Mouse (Mus musculus): ENCODE results near the gene Lekr1. TPM values are rescaled to one million over a fixed set of nuclear protein-coding genes. Genes with fewer than 3 reads are reported as not detected.
A peak's percentile ranks its signal among the peaks of the same experiment; 100 is the strongest.

Lekr1 gene
- polyA plus RNA-seq, 1 experiment from 2014 or later = 3.4 TPM

GRCm38 (mm10) chr3:65627021-65627706 is 38.9 kb upstream of the Lekr1 start:
- no peak overlapping the region for H3K4me3 ChIP-seq (ENCODE audit: low read depth, low read length)
- no peak for ATAC-seq
- no peak overlapping the region for H3K27ac ChIP-seq (ENCODE audit: low read depth, low read length)
- H3K4me1 ChIP-seq (replicated peaks; ENCODE audit: control insufficient read depth, insufficient read depth, low read length) = no peaks in the 10 kb centered on the region
- no peak for TF ChIP-seq CTCF (IDR thresholded peaks at IDR 0.05; ENCODE audit: low read depth)
- 86% methylated on average over 6 of the region's 6 CpGs for WGBS
- H3K4me2 ChIP-seq (replicated peaks; ENCODE audit: low read depth) = no peak overlapping the region
- H3K36me3 ChIP-seq (ENCODE audit: control insufficient read depth, insufficient read depth) = no peaks in the 10 kb centered on the region
- H3K9me3 ChIP-seq (ENCODE audit: control insufficient read depth) = no peaks in the 10 kb centered on the region
- no peaks in the 10 kb centered on the region for H3K27me3 ChIP-seq (replicated peaks; ENCODE audit: control insufficient read depth, insufficient read depth, low read length)
- H3K9ac ChIP-seq (ENCODE audit: low read depth, low read length) = no peak overlapping the region

- Histone ChIP-seq H3K4me1 (replicated peaks; ENCODE audit: control insufficient read depth, insufficient read depth, low read length) (no peaks in the 10 kb centered on the region), H3K4me3 (ENCODE audit: low read depth, low read length) (no peak overlapping the region), H3K27ac (ENCODE audit: low read depth, low read length) (no peak overlapping the region), H3K36me3 (ENCODE audit: control insufficient read depth, insufficient read depth) (no peaks in the 10 kb centered on the region), H3K27me3 (replicated peaks; ENCODE audit: control insufficient read depth, insufficient read depth, low read length) (no peaks in the 10 kb centered on the region), H3K9ac (ENCODE audit: low read depth, low read length) (no peak overlapping the region), H3K9me3 (ENCODE audit: control insufficient read depth) (no peaks in the 10 kb centered on the region), H3K4me2 (replicated peaks; ENCODE audit: low read depth) (no peak overlapping the region)
- WGBS = 83% methylated on average over 2 of the region's 2 CpGs
- no peak for TF ChIP-seq CTCF (IDR thresholded peaks at IDR 0.05; ENCODE audit: low read depth)
- ATAC-seq = no peak
Observed at GRCm38 (mm10) chr3:65627707-65628028, 38.4 kb upstream of the Lekr1 start.

GRCm38 (mm10) chr3:65629565-65630112 is 36.4 kb upstream of the Lekr1 start:
- H3K36me3 ChIP-seq (ENCODE audit: control insufficient read depth, insufficient read depth) = no peaks in the 10 kb centered on the region
- ATAC-seq = peak; percentile 95
- H3K4me1 ChIP-seq (replicated peaks; ENCODE audit: control insufficient read depth, insufficient read depth, low read length) = no peaks in the 10 kb centered on the region
- H3K9ac ChIP-seq (ENCODE audit: low read depth, low read length) = no peak overlapping the region
- H3K27ac ChIP-seq (ENCODE audit: low read depth, low read length) = peak overlapping the region; percentile 62
- H3K4me3 ChIP-seq (ENCODE audit: low read depth, low read length) = no peak overlapping the region
- TF ChIP-seq CTCF (IDR thresholded peaks at IDR 0.05; ENCODE audit: low read depth) = peak; percentile 29; the same call in 1 of the 2 replicates
- no peaks in the 10 kb centered on the region for H3K9me3 ChIP-seq (ENCODE audit: control insufficient read depth)
- H3K27me3 ChIP-seq (replicated peaks; ENCODE audit: control insufficient read depth, insufficient read depth, low read length) = no peaks in the 10 kb centered on the region
- peak overlapping the region; percentile 40 for H3K4me2 ChIP-seq (replicated peaks; ENCODE audit: low read depth)
- 38% methylated on average over 9 of the region's 9 CpGs for WGBS

- no peaks in the 10 kb centered on the region for H3K27me3 ChIP-seq (replicated peaks; ENCODE audit: control insufficient read depth, insufficient read depth, low read length)
- H3K9me3 ChIP-seq (ENCODE audit: control insufficient read depth) = no peaks in the 10 kb centered on the region
- no peak overlapping the region for H3K4me2 ChIP-seq (replicated peaks; ENCODE audit: low read depth)
- no peaks in the 10 kb centered on the region for H3K4me1 ChIP-seq (replicated peaks; ENCODE audit: control insufficient read depth, insufficient read depth, low read length)
- H3K27ac ChIP-seq (ENCODE audit: low read depth, low read length) = no peak overlapping the region
- no peaks in the 10 kb centered on the region for H3K36me3 ChIP-seq (ENCODE audit: control insufficient read depth, insufficient read depth)
- no peak for TF ChIP-seq CTCF (IDR thresholded peaks at IDR 0.05; ENCODE audit: low read depth)
- H3K9ac ChIP-seq (ENCODE audit: low read depth, low read length) = no peak overlapping the region
- no peak for ATAC-seq
- 49% methylated on average over 4 of the region's 4 CpGs for WGBS
- no peak overlapping the region for H3K4me3 ChIP-seq (ENCODE audit: low read depth, low read length)
Observed at GRCm38 (mm10) chr3:65633604-65634003, 32.4 kb upstream of the Lekr1 start.

GRCm38 (mm10) chr3:65635983-65636382 is 30.0 kb upstream of the Lekr1 start:
- no peak overlapping the region for H3K4me3 ChIP-seq (ENCODE audit: low read depth, low read length)
- 51% methylated on average over 9 of the region's 9 CpGs for WGBS
- no peak overlapping the region for H3K27ac ChIP-seq (ENCODE audit: low read depth, low read length)
- H3K4me2 ChIP-seq (replicated peaks; ENCODE audit: low read depth) = no peak overlapping the region; the same call in 1 of the 2 replicates
- H3K9me3 ChIP-seq (ENCODE audit: control insufficient read depth) = no peaks in the 10 kb centered on the region
- no peak for TF ChIP-seq CTCF (IDR thresholded peaks at IDR 0.05; ENCODE audit: low read depth)
- H3K9ac ChIP-seq (ENCODE audit: low read depth, low read length) = no peak overlapping the region
- ATAC-seq = no peak
- no peaks in the 10 kb centered on the region for H3K36me3 ChIP-seq (ENCODE audit: control insufficient read depth, insufficient read depth)
- no peaks in the 10 kb centered on the region for H3K27me3 ChIP-seq (replicated peaks; ENCODE audit: control insufficient read depth, insufficient read depth, low read length)
- no peaks in the 10 kb centered on the region for H3K4me1 ChIP-seq (replicated peaks; ENCODE audit: control insufficient read depth, insufficient read depth, low read length)

- 47% methylated on average over 7 of the region's 7 CpGs for WGBS
- H3K27me3 ChIP-seq (replicated peaks; ENCODE audit: control insufficient read depth, insufficient read depth, low read length) = no peaks in the 10 kb centered on the region
- no peak overlapping the region for H3K9ac ChIP-seq (ENCODE audit: low read depth, low read length)
- H3K4me2 ChIP-seq (replicated peaks; ENCODE audit: low read depth) = no peak overlapping the region
- no peak for TF ChIP-seq CTCF (IDR thresholded peaks at IDR 0.05; ENCODE audit: low read depth)
- H3K4me3 ChIP-seq (ENCODE audit: low read depth, low read length) = no peak overlapping the region
- no peaks in the 10 kb centered on the region for H3K4me1 ChIP-seq (replicated peaks; ENCODE audit: control insufficient read depth, insufficient read depth, low read length)
- no peak overlapping the region for H3K27ac ChIP-seq (ENCODE audit: low read depth, low read length)
- no peak for ATAC-seq
- no peaks in the 10 kb centered on the region for H3K9me3 ChIP-seq (ENCODE audit: control insufficient read depth)
- no peaks in the 10 kb centered on the region for H3K36me3 ChIP-seq (ENCODE audit: control insufficient read depth, insufficient read depth)
Observed at GRCm38 (mm10) chr3:65637313-65637712, 28.7 kb upstream of the Lekr1 start.
